Mouse (Mus musculus) liver, embryonic 11.5 days (tissue): Measurements from ENCODE around the gene Sprr4. TPM values are rescaled to one million over a fixed set of nuclear protein-coding genes. Genes with fewer than 3 reads are reported as not detected.
"Not testable (repeated sequence)": the region's sequence is repeated elsewhere in the genome, so short reads cannot be mapped to it uniquely, and the experiment has no call there.

Source experiments
- ATAC-seq: fragments of 200-750 bp; cut with Nextera tagmentation; replicated peaks from 2 replicates; pipeline ENCODE4 v1.8.0; 2017; ENCODE audit warnings: moderate number of reproducible peaks, mild to moderate bottlenecking, moderate TSS enrichment, moderate library complexity; ENCODE audit not compliant: low FRiP score
- DNase-seq: peaks from one replicate; pipeline ENCODE4 v3.0.0-alpha.2; 2017; ENCODE audit warnings: low spot score
- H3K27ac ChIP-seq: fragments of 300-500 bp; sonication (generic); 2 replicates; pipeline ENCODE4 v1.5.1; 2014; ENCODE audit warnings: mild to moderate bottlenecking, low read depth, low read length, control low read depth
- H3K27me3 ChIP-seq: fragments of 300-500 bp; sonication (generic); replicated peaks from 2 replicates; pipeline ENCODE4 v1.6.1; 2014; ENCODE audit warnings: low read length, mixed read lengths; ENCODE audit not compliant: control insufficient read depth, insufficient read depth
- H3K36me3 ChIP-seq: fragments of 300-500 bp; sonication (generic); 2 replicates; pipeline ENCODE4 v1.6.1; 2014; ENCODE audit warnings: mild to moderate bottlenecking, low read length, moderate library complexity, mixed read lengths; ENCODE audit not compliant: control insufficient read depth, insufficient read depth
- H3K4me1 ChIP-seq: fragments of 300-500 bp; sonication (generic); replicated peaks from 2 replicates; pipeline ENCODE4 v1.6.1; 2014; ENCODE audit warnings: low read length, mixed read lengths; ENCODE audit not compliant: control insufficient read depth, insufficient read depth
- H3K4me2 ChIP-seq: fragments of 300-500 bp; sonication (generic); 2 replicates; pipeline ENCODE4 v1.6.1; 2014; ENCODE audit warnings: mild to moderate bottlenecking, control low read depth, moderate library complexity
- H3K4me3 ChIP-seq: fragments of 300-500 bp; sonication (generic); 2 replicates; pipeline ENCODE4 v1.5.1; 2014; ENCODE audit warnings: low read depth, low read length, control low read depth
- H3K9ac ChIP-seq: fragments of 300-500 bp; sonication (generic); 2 replicates; pipeline ENCODE4 v1.6.1; 2014; ENCODE audit warnings: low read depth, low read length, control low read depth
- H3K9me3 ChIP-seq: fragments of 300-500 bp; sonication (generic); 2 replicates; pipeline ENCODE4 v1.6.1; 2016; ENCODE audit warnings: low read length, inconsistent platforms, mixed read lengths; ENCODE audit not compliant: control insufficient read depth
- WGBS: fragments of 180-500 bp; shearing (Covaris S2); extraction: QIAGEN DNeasy Blood & Tissue Kit; methylation state at CpG from one replicate; pipeline ENCODE4 v1.1.7; 2014; 5-methylcytosine and 5-hydroxymethylcytosine counted together
- polyA plus RNA-seq: library from polyadenylated mRNA; unstranded; fragments of >200 nt; fragmentation: Nextera tagmentation; extraction: Ambion mirVana; gene quantifications from 2 replicates; pipeline ENCODE4 v1.2.1, GENCODE M21; 2014

Sprr4 gene
- polyA plus RNA-seq, 1 experiment from 2014 or later = not detected

DNA sequence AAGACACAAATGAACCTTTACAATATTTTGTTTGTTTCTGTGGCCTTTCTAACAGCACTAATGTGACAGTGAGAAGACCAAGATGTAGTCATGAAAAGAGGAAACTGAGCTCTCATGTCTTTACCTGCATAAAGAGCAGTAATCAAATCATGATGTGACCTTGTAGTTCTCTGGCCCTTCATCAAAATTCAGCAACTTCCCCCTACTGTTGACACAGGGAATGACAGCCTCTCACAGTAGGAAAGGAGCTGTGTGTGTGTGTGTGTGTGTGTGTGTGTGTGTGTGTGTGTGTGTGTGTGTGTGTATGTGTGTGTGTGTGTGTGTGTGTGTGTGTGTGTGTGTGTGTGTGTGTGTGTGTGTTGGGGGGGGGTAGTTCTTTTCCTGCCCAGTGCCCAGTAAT lies 19.0 kb downstream of the Sprr4 start:
- not testable (repeated sequence) for H3K4me2 ChIP-seq, H3K4me3 ChIP-seq, DNase-seq, H3K27ac ChIP-seq, H3K4me1 ChIP-seq, H3K27me3 ChIP-seq, ATAC-seq, H3K9ac ChIP-seq, H3K9me3 ChIP-seq, H3K36me3 ChIP-seq

DNA sequence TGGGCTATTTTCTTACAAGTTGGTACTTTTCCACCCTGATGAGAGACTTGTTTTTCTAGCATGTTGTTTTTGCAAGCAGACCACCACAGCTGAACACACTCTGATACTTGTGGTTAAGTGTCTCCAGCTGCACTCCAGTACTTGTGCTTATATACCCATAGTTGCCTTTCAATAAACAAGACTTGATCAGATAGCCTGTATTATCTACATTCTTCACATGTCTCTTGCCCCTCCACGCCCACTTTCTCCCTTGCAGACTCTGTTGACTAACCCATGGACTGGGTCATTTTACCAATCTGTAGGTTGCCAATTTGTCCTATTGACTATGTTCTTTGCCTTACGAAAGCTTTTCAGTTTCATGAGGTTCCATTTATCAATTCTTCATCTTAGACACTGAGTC lies 30.2 kb downstream of the Sprr4 start:
- Histone ChIP-seq H3K27ac (no peak overlapping the region), H3K4me1 (no peaks in the 10 kb centered on the region), H3K9me3 (no peaks in the 10 kb centered on the region), H3K27me3 (no peaks in the 10 kb centered on the region), H3K4me3 (no peak overlapping the region), H3K9ac (no peak overlapping the region), H3K4me2 (no peak overlapping the region), H3K36me3 (no peaks in the 10 kb centered on the region)
- WGBS = 64% methylated on average over 2 of the region's 2 CpGs
- no peak for DNase-seq
- peak; percentile 64 for ATAC-seq

DNA sequence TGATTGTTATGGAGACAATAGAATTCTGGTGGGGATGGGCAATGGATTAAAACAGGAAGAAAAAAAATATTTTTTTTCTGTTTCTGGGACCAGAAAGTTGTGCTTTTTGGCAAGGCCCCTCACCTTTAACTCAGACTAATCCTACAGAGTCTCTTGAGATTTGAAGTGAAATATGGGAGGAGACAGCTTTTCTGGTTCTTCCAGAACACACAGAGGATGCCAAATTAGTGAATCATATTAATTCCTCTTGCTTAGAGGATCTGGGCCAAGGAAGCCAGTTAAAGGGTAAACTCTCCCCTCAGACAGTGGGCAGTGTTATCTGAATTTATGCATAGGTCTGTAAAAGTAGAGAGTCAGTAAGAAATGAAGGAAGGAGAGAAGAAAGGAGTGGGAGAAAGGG lies 32.9 kb downstream of the Sprr4 start:
- ATAC-seq (no peak), DNase-seq (no peak)
- no peak overlapping the region for H3K27ac ChIP-seq
- H3K4me3 ChIP-seq = no peak overlapping the region
- H3K36me3 ChIP-seq = no peaks in the 10 kb centered on the region
- no peaks in the 10 kb centered on the region for H3K9me3 ChIP-seq
- no peaks in the 10 kb centered on the region for H3K27me3 ChIP-seq
- no peak overlapping the region for H3K9ac ChIP-seq
- H3K4me1 ChIP-seq = no peaks in the 10 kb centered on the region
- H3K4me2 ChIP-seq = no peak overlapping the region

DNA sequence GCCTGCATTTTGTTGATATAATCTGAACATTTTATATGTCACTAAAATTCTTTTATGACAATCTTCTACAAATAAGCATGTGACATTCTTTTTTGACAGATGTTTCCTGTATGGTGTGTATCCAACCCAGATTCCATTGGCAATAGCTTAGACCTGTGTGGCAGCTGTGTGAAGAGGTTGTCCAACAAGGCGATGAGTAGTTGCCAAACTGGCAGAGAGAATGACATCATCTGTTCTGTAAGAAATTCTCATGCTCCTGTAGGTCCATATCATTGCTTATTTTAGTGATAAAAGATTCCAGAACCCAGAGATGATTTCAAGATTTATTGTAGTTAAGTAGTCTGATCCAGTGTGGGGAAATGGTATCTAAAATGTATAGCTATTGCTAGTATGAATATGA lies 33.7 kb downstream of the Sprr4 start:
- H3K4me1 ChIP-seq = no peaks in the 10 kb centered on the region
- H3K27me3 ChIP-seq = no peaks in the 10 kb centered on the region
- H3K4me2 ChIP-seq = no peak overlapping the region
- H3K4me3 ChIP-seq = no peak overlapping the region
- DNase-seq = no peak
- ATAC-seq = no peak
- WGBS = 80% methylated on average over 1 of the region's 1 CpGs
- no peaks in the 10 kb centered on the region for H3K36me3 ChIP-seq
- no peak overlapping the region for H3K9ac ChIP-seq
- H3K9me3 ChIP-seq = no peaks in the 10 kb centered on the region
- H3K27ac ChIP-seq = no peak overlapping the region

DNA sequence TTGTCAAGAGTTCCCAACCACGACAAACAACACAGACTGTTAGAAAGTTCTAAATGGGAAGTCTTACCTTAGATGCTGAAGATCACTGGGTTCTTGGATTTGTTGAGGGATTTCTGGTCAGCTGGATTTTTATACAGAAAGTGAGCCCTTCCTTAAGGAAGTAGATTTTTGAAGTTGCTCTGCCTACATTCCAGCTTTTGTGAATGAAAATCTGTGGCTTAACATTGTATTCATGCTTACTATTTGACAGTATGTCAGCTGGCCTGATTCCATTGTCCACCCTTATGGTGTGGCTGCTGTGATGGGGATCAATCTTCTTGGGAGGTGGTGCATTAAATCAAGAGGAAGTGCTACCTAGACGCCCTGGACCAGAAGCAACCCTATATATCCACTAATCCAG lies 41.7 kb downstream of the Sprr4 start, which contains the start of gene Sprr3:
TSS of gene Sprr3 (minus strand) at position 101 of the 400 bp plus-strand sequence.
- DNase-seq (no peak), ATAC-seq (no peak)
- Histone ChIP-seq H3K4me2 (no peak within 1 kb of the TSS), H3K4me1 (no peaks in the 10 kb centered on the region), H3K9me3 (no peaks in the 10 kb centered on the region), H3K27ac (no peak within 1 kb of the TSS), H3K9ac (no peak within 1 kb of the TSS), H3K36me3 (no peaks in the 10 kb centered on the region), H3K27me3 (no peaks in the 10 kb centered on the region), H3K4me3 (no peak within 1 kb of the TSS)
- WGBS = 59% methylated on average over 2 of the region's 2 CpGs

DNA sequence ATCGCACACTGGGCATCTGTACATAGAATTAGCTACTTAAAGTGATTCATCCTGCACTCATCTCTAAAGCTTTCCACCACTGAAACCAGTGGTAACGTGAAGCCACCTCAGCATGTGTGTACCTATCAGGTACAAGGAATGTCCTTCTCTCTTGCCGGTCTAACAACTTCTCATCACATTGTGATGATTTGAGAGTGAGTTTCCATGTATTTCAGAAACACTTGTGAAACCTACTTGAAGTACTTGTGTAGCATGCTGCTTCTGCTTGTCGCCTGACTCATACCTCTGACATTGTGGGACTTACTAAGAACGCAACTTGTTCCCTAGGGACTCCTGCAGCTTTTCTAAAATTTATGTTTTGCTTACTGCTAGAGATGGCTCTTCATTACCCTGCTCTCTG lies 45.1 kb downstream of the Sprr4 start:
- Histone ChIP-seq H3K9me3 (no peaks in the 10 kb centered on the region), H3K36me3 (no peaks in the 10 kb centered on the region), H3K27me3 (no peaks in the 10 kb centered on the region), H3K4me3 (no peak overlapping the region), H3K9ac (no peak overlapping the region), H3K4me1 (no peaks in the 10 kb centered on the region), H3K27ac (no peak overlapping the region), H3K4me2 (no peak overlapping the region)
- DNase-seq = no peak
- 87% methylated on average over 5 of the region's 5 CpGs for WGBS
- no peak for ATAC-seq

Other genes with a start within 250 kb of the Sprr4 start
- not detected in 2 replicates for gene Sprr2a3, start 215.1 kb downstream of the Sprr4 start, polyA plus RNA-seq
- gene Sprr2b, start 183.9 kb downstream of the Sprr4 start, polyA plus RNA-seq = not detected in 2 replicates
- not detected in 2 replicates for gene Sprr2d, start 161.4 kb downstream of the Sprr4 start, polyA plus RNA-seq
- gene Sprr2e, start 148.3 kb downstream of the Sprr4 start, polyA plus RNA-seq = not detected in 2 replicates
- not detected in 2 replicates for gene Sprr2f, start 135.3 kb downstream of the Sprr4 start, polyA plus RNA-seq
- gene Sprr2h, start 114.8 kb downstream of the Sprr4 start, polyA plus RNA-seq = not detected in 2 replicates
- gene Sprr2i, start 92.5 kb downstream of the Sprr4 start, polyA plus RNA-seq = not detected in 2 replicates
- not detected in 2 replicates for gene Sprr2j-ps, start 82.4 kb downstream of the Sprr4 start, polyA plus RNA-seq
- gene Gm9774, start 71.1 kb downstream of the Sprr4 start, polyA plus RNA-seq = 7.2 and 9.1 TPM in 2 replicates
- gene Sprr2k, start 67.9 kb downstream of the Sprr4 start, polyA plus RNA-seq = not detected in 2 replicates
- gene Sprr1b, start 61.7 kb downstream of the Sprr4 start, polyA plus RNA-seq = not detected in 2 replicates
- not detected in 2 replicates for gene Sprr3, start 41.8 kb downstream of the Sprr4 start, polyA plus RNA-seq
- gene Sprr1a, start 14.6 kb downstream of the Sprr4 start, polyA plus RNA-seq = not detected in 2 replicates
- not detected in 2 replicates for gene 2310046K23Rik, start 34.0 kb upstream of the Sprr4 start, polyA plus RNA-seq
- gene Ivl, start 73.2 kb upstream of the Sprr4 start, polyA plus RNA-seq = 0.08 TPM in 1 of 2 replicates, not detected in the other
- 0.22 TPM in 1 of 2 replicates, not detected in the other for gene Smcp, start 88.5 kb upstream of the Sprr4 start, polyA plus RNA-seq
- gene 2210017I01Rik, start 107.0 kb upstream of the Sprr4 start, polyA plus RNA-seq = not detected in 2 replicates
- gene Lce6a, start 121.2 kb upstream of the Sprr4 start, polyA plus RNA-seq = not detected in 2 replicates
- gene Lce1a1, start 147.8 kb upstream of the Sprr4 start, polyA plus RNA-seq = not detected in 2 replicates
- gene Lce1b, start 156.4 kb upstream of the Sprr4 start, polyA plus RNA-seq = not detected in 2 replicates
- gene Lce1a2, start 169.8 kb upstream of the Sprr4 start, polyA plus RNA-seq = not detected in 2 replicates
- not detected in 2 replicates for gene Lce1c, start 178.8 kb upstream of the Sprr4 start, polyA plus RNA-seq
- not detected in 2 replicates for gene Lce1d, start 186.7 kb upstream of the Sprr4 start, polyA plus RNA-seq
- not detected in 2 replicates for gene Lce1e, start 208.6 kb upstream of the Sprr4 start, polyA plus RNA-seq
- not detected in 2 replicates for gene Lce1f, start 219.9 kb upstream of the Sprr4 start, polyA plus RNA-seq
- gene Gm38119, start 238.6 kb upstream of the Sprr4 start, polyA plus RNA-seq = not detected in 2 replicates